Mouse (Mus musculus) kidney, adult 18-20 months (tissue): ENCODE results near the gene 2010109A12Rik.

Experiments used
- DNase-seq: peaks from one replicate; pipeline ENCODE4 v3.0.0; 2021

Gene 2010109A12Rik

GRCm38 (mm10) chr5:93231721-93232120 is 25.4 kb downstream of the 2010109A12Rik start:
- DNase-seq = no peak

- no peak for DNase-seq
Observed at GRCm38 (mm10) chr5:93232838-93233237, 26.5 kb downstream of the 2010109A12Rik start.

- no peak for DNase-seq
Observed at GRCm38 (mm10) chr5:93234130-93234529, 27.8 kb downstream of the 2010109A12Rik start.

GRCm38 (mm10) chr5:93234605-93235004 is 28.3 kb downstream of the 2010109A12Rik start:
- DNase-seq = no peak

GRCm38 (mm10) chr5:93235888-93236287 is 29.6 kb downstream of the 2010109A12Rik start:
- DNase-seq = no peak

- no peak for DNase-seq
Observed at GRCm38 (mm10) chr5:93236541-93236940, 30.2 kb downstream of the 2010109A12Rik start.

- no peak for DNase-seq
Observed at GRCm38 (mm10) chr5:93239590-93240544, 33.5 kb downstream of the 2010109A12Rik start.

GRCm38 (mm10) chr5:93245280-93245679 is 39.0 kb downstream of the 2010109A12Rik start:
- DNase-seq = no peak

GRCm38 (mm10) chr5:93249940-93250578 is 43.7 kb downstream of the 2010109A12Rik start:
- DNase-seq = no peak

- peak; percentile 18 for DNase-seq
Observed at GRCm38 (mm10) chr5:93251001-93251760, 44.9 kb downstream of the 2010109A12Rik start.

GRCm38 (mm10) chr5:93255759-93256265 is 49.5 kb downstream of the 2010109A12Rik start:
- no peak for DNase-seq

- no peak for DNase-seq
Observed at GRCm38 (mm10) chr5:93256820-93257405, 50.6 kb downstream of the 2010109A12Rik start.

- DNase-seq = no peak
Observed at GRCm38 (mm10) chr5:93259349-93259748, 53.0 kb downstream of the 2010109A12Rik start.

GRCm38 (mm10) chr5:93260983-93261382 is 54.7 kb downstream of the 2010109A12Rik start:
- DNase-seq = no peak

- no peak for DNase-seq
Observed at GRCm38 (mm10) chr5:93262751-93263150, 56.4 kb downstream of the 2010109A12Rik start.
